Mouse (Mus musculus): ENCODE measurements around the gene Mospd3. TPM values are rescaled to one million over a fixed set of nuclear protein-coding genes. Genes with fewer than 3 reads are reported as not detected.

Gene Mospd3
- polyA plus RNA-seq, 1 experiment from 2014 or later = 73.5 TPM

DNA sequence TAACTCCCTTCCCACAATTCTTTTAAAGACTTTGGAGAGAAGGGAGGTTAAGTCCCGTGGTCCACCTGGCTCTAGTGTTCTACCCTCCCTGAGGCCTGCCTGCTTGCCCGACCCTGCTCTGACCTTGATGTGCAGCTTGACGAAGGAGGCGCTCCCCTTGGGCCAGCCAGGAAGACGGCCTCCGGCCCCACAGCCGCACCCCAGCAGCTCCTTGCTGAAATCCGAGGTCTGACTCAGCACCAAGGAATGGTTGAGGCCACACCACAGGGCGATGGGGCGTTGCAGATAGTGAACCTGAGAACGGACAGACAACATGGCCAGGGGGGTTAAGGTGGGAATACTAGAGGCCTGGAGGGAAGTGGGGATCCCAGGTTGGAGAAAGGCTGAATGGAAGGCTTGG, 12.7 kb upstream of the Mospd3 start, which contains the start of gene Pcolce:
Gene Pcolce (minus strand): TSS at position 235 of the 400 bp plus-strand sequence.
- ATAC-seq (ENCODE audit: low FRiP score, low read depth) = no peak
- Histone ChIP-seq H3K9me3 (no peaks in the 10 kb centered on the region), H3K9ac (no peak within 1 kb of the TSS), H3K36me3 (no peaks in the 10 kb centered on the region), H3K4me2 (no peak within 1 kb of the TSS), H3K4me3 (no peak within 1 kb of the TSS), H3K27ac (replicated peaks) (no peak within 1 kb of the TSS), H3K27me3 (peaks cover 6% of the 10 kb centered on the region; the same call in 1 of the 2 replicates), H3K4me1 (replicated peaks) (peaks cover 3% of the 10 kb centered on the region)
- WGBS = 66% methylated on average over 11 of the region's 11 CpGs

DNA sequence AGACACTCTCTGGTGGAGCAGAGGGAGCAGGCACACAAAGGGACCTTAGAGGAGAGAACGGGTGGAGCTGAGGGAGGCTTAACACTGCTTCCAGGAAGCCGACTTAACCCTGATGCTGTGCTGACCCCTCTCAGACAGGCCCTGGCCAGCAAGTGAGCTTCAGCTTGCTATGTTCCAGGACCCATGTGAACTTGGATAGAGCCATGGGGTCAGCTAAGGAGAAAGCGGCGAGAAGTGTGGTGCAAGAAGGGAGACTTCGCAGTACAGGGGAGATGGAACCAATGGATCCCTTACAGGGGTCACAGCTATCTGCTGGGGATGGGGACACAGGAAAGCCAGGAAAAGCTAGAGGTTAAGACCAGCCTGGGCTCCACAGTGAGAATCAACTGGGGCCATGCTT, 12.2 kb upstream of the Mospd3 start:
- Histone ChIP-seq H3K27me3 (peaks cover 10% of the 10 kb centered on the region), H3K9me3 (no peaks in the 10 kb centered on the region), H3K9ac (no peak overlapping the region), H3K4me1 (replicated peaks) (peaks cover 8% of the 10 kb centered on the region), H3K4me2 (no peak overlapping the region), H3K27ac (replicated peaks) (no peak overlapping the region), H3K36me3 (no peaks in the 10 kb centered on the region), H3K4me3 (no peak overlapping the region)
- ATAC-seq (ENCODE audit: low FRiP score, low read depth) = no peak
- WGBS = 77% methylated on average over 5 of the region's 5 CpGs

DNA sequence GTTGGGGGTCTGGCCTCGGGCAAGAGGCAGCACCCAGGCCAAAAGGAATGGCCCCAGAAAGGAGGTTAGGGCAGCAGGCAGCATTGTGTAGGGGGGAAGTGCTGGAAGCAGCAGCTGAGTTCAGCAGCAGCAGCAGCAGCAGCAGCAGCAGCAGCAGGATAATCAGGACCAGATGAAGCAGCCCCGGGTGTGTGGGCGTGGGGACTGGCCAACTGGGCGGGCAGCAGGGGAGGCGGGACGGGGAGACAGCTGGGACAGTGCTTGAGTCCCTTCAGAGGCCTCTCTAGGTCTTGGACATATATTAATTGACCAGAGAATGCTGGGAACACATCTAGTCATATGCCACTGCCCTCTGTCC, 10.4 kb upstream of the Mospd3 start:
- H3K9ac ChIP-seq = no peak overlapping the region
- no peak overlapping the region for H3K4me2 ChIP-seq
- H3K27ac ChIP-seq (replicated peaks) = peak overlapping the region; percentile 36; the same call in 1 of the 2 replicates
- no peaks in the 10 kb centered on the region for H3K36me3 ChIP-seq
- WGBS = 26% methylated on average over 6 of the region's 6 CpGs
- H3K4me3 ChIP-seq = no peak overlapping the region
- no peak for ATAC-seq (ENCODE audit: low FRiP score, low read depth)
- H3K27me3 ChIP-seq = peaks cover 18% of the 10 kb centered on the region
- H3K9me3 ChIP-seq = no peaks in the 10 kb centered on the region
- H3K4me1 ChIP-seq (replicated peaks) = peaks cover 12% of the 10 kb centered on the region

DNA sequence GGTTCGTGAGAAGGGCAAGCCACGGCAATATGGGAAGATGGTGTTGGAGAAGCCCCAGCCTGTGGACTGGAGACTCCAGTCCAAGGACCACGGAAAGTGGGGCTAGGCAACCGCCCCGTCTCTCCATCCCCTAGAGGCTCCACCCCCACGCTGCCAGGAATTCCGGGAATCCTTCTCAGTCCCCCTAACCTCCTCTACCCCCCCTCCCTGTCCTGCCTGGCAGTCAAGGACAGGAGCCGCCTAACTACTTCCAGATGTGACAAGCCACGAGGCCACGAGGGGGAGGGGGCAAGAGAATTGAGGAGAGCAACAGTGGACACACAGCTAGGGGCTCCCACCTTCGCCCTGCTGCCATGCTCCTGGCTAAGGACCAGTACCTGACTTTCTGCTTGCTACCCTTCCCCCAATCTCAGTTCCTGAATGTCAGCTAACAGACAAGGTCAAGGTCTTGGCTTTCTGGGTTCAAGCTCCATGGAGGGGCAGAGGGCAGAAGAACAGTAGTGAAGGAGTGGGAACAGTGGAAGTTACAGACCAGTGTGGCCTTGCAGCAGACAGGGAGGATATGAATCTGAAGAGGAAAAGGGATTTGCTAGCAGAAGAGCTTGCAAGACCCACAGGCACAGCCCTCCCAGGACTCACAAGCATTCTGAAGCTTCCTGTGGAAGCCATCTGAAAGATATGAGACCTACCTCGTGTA, 9.8 kb upstream of the Mospd3 start:
- no peaks in the 10 kb centered on the region for H3K36me3 ChIP-seq
- 13% methylated on average over 12 of the region's 12 CpGs for WGBS
- no peak for ATAC-seq (ENCODE audit: low FRiP score, low read depth)
- no peak overlapping the region for H3K4me2 ChIP-seq
- H3K27me3 ChIP-seq = peaks cover 18% of the 10 kb centered on the region
- no peak overlapping the region for H3K9ac ChIP-seq
- H3K4me3 ChIP-seq = no peak overlapping the region
- H3K9me3 ChIP-seq = no peaks in the 10 kb centered on the region
- peaks cover 12% of the 10 kb centered on the region for H3K4me1 ChIP-seq (replicated peaks)
- peak overlapping the region; percentile 36; the same call in 1 of the 2 replicates for H3K27ac ChIP-seq (replicated peaks)

DNA sequence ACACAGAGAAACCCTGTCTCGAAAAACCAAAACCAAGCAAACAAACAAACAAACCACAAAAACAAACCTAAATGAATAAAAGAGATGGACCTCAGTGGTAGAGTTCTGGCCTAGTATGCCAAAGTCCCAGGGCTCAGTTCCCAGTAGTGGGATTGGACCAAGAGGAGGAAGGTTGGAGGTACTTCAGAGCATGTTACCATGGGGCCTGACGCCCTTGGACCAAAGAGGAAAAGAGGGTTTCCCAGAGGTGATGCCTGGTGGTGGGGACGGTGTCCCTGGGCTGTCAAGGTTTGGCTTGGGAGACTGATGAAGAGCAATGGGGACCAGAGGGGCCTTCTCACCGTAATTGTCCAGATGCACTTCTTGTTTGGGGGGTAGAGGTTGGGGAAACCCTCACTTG, 9.2 kb upstream of the Mospd3 start:
- peaks cover 12% of the 10 kb centered on the region for H3K4me1 ChIP-seq (replicated peaks)
- H3K27ac ChIP-seq (replicated peaks) = no peak overlapping the region
- 85% methylated on average over 4 of the region's 4 CpGs for WGBS
- no peaks in the 10 kb centered on the region for H3K36me3 ChIP-seq
- no peak overlapping the region for H3K4me3 ChIP-seq
- H3K4me2 ChIP-seq = no peak overlapping the region
- H3K27me3 ChIP-seq = peaks cover 18% of the 10 kb centered on the region
- no peaks in the 10 kb centered on the region for H3K9me3 ChIP-seq
- H3K9ac ChIP-seq = no peak overlapping the region
- ATAC-seq (ENCODE audit: low FRiP score, low read depth) = no peak

DNA sequence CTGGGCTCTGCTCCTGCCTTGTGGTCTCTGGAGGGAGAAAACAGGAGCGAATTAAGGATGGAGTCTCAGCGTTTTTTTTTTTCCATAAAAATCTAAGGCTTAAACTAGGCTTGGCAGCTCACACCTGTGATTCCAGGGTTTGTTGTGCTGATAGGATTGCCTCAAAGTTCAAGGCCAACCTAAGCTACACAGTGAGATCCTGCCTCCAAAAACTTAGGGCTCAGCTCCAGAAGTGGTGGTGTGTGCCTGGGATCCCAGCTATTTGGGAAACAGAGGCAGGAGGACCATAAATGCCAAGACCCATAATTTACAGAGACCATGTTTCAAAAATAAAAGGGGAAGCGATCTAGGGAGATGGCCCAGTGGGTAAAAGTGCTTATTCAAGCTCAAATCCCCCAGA, 8.4 kb upstream of the Mospd3 start:
- H3K27ac ChIP-seq (replicated peaks) = no peak overlapping the region
- H3K9me3 ChIP-seq = no peaks in the 10 kb centered on the region
- ATAC-seq (ENCODE audit: low FRiP score, low read depth) = no peak
- peaks cover 12% of the 10 kb centered on the region for H3K4me1 ChIP-seq (replicated peaks)
- H3K9ac ChIP-seq = no peak overlapping the region
- H3K4me2 ChIP-seq = no peak overlapping the region
- no peaks in the 10 kb centered on the region for H3K36me3 ChIP-seq
- 66% methylated on average over 3 of the region's 3 CpGs for WGBS
- H3K27me3 ChIP-seq = peaks cover 18% of the 10 kb centered on the region
- no peak overlapping the region for H3K4me3 ChIP-seq

DNA sequence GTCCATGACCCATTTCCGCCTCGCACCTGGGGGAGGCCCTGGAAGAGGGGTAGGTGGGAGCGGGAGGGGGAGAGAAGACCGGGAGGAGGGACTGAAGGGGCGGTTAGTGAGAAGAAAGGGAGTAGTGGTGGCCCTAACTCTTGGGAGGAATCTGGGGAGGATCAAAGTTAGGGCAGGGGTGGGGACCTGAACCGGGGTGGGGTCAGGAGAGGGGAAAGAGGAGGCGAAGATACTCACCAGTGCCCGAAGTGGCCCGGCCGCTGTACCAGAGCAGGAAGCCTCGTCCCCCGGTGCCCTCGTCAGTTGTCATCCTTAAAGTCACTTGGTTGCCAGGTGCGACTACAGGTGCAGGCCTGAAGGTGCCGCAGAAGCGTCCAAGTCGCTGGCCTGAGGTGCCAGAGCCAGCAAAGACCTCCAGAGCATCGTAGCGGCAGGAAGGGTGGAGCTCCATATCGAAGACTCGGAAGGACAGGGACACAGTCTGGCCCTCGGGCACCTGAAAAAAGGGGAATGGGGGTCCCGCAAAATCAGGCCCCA, 7.9 kb upstream of the Mospd3 start:
- Histone ChIP-seq H3K27me3 (peaks cover 18% of the 10 kb centered on the region), H3K27ac (replicated peaks) (no peak overlapping the region), H3K9me3 (no peaks in the 10 kb centered on the region), H3K4me2 (peak overlapping the region; percentile 37), H3K4me1 (replicated peaks) (peaks cover 12% of the 10 kb centered on the region), H3K9ac (0 out of 2 replicates have a peak overlapping the region, but pooled peaks have one; percentile 4), H3K36me3 (no peaks in the 10 kb centered on the region), H3K4me3 (peak overlapping the region; percentile 12; the same call in 1 of the 2 replicates)
- ATAC-seq (ENCODE audit: low FRiP score, low read depth) = no peak
- 20% methylated on average over 22 of the region's 23 CpGs for WGBS

DNA sequence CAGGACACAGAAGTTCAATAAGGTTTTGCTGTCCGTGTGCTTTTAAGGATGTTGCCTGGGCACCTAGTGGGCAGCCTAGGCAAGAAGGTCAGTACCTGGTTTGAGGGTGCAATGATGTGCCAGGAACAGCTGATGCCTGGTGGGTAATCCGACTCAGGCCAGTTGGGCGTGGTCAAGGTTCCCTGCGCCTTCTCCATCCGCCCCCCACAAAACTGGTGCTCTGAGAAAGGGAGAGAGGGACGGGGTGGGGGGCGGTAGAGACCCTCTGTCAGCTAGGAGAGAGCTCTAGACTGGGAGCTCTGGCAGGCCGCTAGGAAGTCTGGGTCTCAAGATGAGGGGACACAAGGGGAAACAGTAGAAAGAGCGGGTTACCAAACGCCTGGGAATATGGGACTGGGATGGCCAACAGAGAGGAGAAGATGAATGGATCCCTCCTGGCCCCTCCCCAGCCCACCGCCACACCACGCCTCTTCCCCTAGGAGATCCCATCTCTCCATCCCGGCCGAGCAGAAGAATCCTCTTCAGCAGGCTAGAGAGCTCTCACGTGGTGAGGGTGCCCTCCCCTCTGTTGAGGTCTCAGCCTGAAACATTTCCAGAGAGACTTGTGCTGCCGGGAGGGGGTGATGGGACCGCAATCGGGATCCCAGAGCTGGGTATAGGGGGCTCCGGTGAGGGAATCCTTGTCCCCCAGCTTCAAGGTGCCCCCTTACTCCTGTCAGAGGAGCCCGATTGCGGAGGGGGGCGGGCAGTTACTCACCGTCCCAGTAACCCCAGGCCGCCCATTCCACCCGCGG, 7.2 kb upstream of the Mospd3 start:
- no peaks in the 10 kb centered on the region for H3K9me3 ChIP-seq
- H3K9ac ChIP-seq = 0 out of 2 replicates have a peak overlapping the region, but pooled peaks have one; percentile 4
- 14% methylated on average over 26 of the region's 26 CpGs for WGBS
- ATAC-seq (ENCODE audit: low FRiP score, low read depth) = no peak; the same call in 1 of the 2 replicates
- H3K4me2 ChIP-seq = peak overlapping the region; percentile 37
- H3K27me3 ChIP-seq = peaks cover 18% of the 10 kb centered on the region
- peak overlapping the region; percentile 12; the same call in 1 of the 2 replicates for H3K4me3 ChIP-seq
- H3K36me3 ChIP-seq = no peaks in the 10 kb centered on the region
- H3K27ac ChIP-seq (replicated peaks) = no peak overlapping the region
- peaks cover 12% of the 10 kb centered on the region for H3K4me1 ChIP-seq (replicated peaks)

DNA sequence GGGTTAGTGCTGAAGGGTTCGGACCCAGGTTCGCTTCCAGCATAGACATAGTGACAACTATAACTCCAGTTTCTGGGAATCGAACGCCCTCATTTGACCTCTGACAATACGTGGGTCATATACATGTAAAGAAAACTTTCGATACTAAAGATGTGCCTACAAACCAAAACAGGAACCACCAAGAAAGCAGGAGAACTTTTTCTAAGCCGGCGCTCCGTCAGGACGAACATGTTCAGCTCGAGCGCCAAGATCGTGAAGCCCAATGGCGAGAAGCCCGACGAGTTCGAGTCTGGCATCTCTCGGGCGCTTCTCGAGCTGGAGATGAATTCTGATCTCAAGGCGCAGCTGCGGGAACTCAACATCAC, 489 bp upstream of the Mospd3 start:
- peak overlapping the region; percentile 97 for H3K4me2 ChIP-seq
- WGBS = under 1% methylated on average over 22 of the region's 22 CpGs
- no peaks in the 10 kb centered on the region for H3K9me3 ChIP-seq
- H3K27me3 ChIP-seq = no peaks in the 10 kb centered on the region
- peak overlapping the region; percentile 87 for H3K4me3 ChIP-seq
- 0 out of 2 replicates have a peak overlapping the region, but pooled peaks have one; percentile 7 for H3K27ac ChIP-seq (replicated peaks)
- no peaks in the 10 kb centered on the region for H3K36me3 ChIP-seq
- peaks cover 27% of the 10 kb centered on the region for H3K4me1 ChIP-seq (replicated peaks)
- H3K9ac ChIP-seq = peak overlapping the region; percentile 32
- no peak for ATAC-seq (ENCODE audit: low FRiP score, low read depth)

DNA sequence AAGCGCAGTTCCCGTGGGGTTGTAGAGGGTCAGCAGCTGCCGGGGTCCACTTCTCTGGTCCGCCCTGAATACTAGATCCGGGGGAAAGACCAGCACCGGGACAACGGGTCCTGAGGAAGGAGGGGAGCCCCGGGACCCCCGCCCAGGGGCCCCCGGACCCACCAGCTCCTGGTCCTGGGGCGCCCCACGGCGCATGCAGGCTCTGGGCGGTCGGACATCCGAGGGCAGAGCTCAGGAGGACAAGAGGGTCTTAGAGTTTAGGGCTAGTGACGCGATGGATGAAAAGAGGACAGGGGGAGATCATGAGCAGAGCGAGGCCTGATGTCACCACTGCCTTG, 608 bp downstream of the Mospd3 start:
- peak overlapping the region; percentile 87 for H3K4me3 ChIP-seq
- H3K4me1 ChIP-seq (replicated peaks) = peaks cover 27% of the 10 kb centered on the region
- H3K4me2 ChIP-seq = peak overlapping the region; percentile 97
- no peaks in the 10 kb centered on the region for H3K27me3 ChIP-seq
- WGBS = 2% methylated on average over 19 of the region's 19 CpGs
- peak overlapping the region; percentile 89 for H3K27ac ChIP-seq (replicated peaks)
- peak overlapping the region; percentile 91 for H3K9ac ChIP-seq
- H3K36me3 ChIP-seq = no peaks in the 10 kb centered on the region
- no peaks in the 10 kb centered on the region for H3K9me3 ChIP-seq
- ATAC-seq (ENCODE audit: low FRiP score, low read depth) = no peak

DNA sequence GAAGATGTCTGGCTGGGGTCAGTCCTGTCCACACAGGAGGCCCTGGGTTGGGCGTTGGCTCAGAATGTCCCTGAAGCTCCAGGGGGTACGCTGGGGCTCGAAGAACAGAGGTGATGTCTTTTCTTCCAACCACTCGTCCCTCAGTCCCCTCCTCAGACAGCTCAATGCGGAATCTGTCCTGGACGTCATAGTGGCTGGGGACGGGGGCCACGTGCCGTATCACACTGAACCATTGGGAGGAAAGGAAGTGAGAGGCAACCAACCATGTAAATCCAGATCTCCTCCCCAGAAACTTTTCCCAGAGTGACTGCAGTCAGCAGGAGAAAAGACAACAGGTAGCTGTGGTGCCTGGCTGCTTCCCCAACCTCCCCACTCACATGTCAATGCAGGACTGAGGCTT, 1.3 kb downstream of the Mospd3 start:
- H3K27me3 ChIP-seq = no peaks in the 10 kb centered on the region

More for the DNA sequence above, 1.3 kb downstream of the Mospd3 start:
- H3K9ac ChIP-seq = peak overlapping the region; percentile 91
- H3K4me2 ChIP-seq = peak overlapping the region; percentile 97
- peak overlapping the region; percentile 87 for H3K4me3 ChIP-seq
- peaks cover 27% of the 10 kb centered on the region for H3K4me1 ChIP-seq (replicated peaks)
- 70% methylated on average over 9 of the region's 9 CpGs for WGBS
- no peak for ATAC-seq (ENCODE audit: low FRiP score, low read depth)
- H3K36me3 ChIP-seq = no peaks in the 10 kb centered on the region
- no peak overlapping the region; the same call in 1 of the 2 replicates for H3K27ac ChIP-seq (replicated peaks)
- H3K9me3 ChIP-seq = no peaks in the 10 kb centered on the region
